Mouse (Mus musculus) hindbrain, embryonic 16.5 days (tissue): ENCODE measurements at regions not wholly inside any gene's neighbourhood (a gene's known extent, or its start where the extent isn't known, plus 50 kb on each side); places are given as distances from the start of the nearest gene placed in this dataset.

Source experiments
- ATAC-seq: fragments of 200-750 bp; cut with Nextera tagmentation; 2 replicates; pipeline ENCODE4 v1.8.0; 2017; ENCODE audit warnings: moderate TSS enrichment, moderate library complexity
- H3K27ac ChIP-seq: fragments of 300-500 bp; sonication (generic); 2 replicates; pipeline ENCODE4 v1.5.1; 2014; ENCODE audit warnings: low read depth, mild to moderate bottlenecking, control low read depth, low read length, moderate library complexity
- H3K27me3 ChIP-seq: fragments of 300-500 bp; sonication (generic); replicated peaks from 2 replicates; pipeline ENCODE4 v1.6.1; 2014; ENCODE audit warnings: low read length; ENCODE audit not compliant: control insufficient read depth, insufficient read depth
- H3K36me3 ChIP-seq: fragments of 300-500 bp; sonication (generic); 2 replicates; pipeline ENCODE4 v1.6.1; 2014; ENCODE audit warnings: mild to moderate bottlenecking, low read length, moderate library complexity, mixed read lengths; ENCODE audit not compliant: control insufficient read depth, insufficient read depth
- H3K4me1 ChIP-seq: fragments of 300-500 bp; sonication (generic); 2 replicates; pipeline ENCODE4 v1.6.1; 2014; ENCODE audit warnings: low read depth, low read length; ENCODE audit not compliant: control insufficient read depth, insufficient read depth
- H3K4me2 ChIP-seq: fragments of 300-500 bp; sonication (generic); 2 replicates; pipeline ENCODE4 v1.6.1; 2014; ENCODE audit warnings: mild to moderate bottlenecking, low read length, control low read depth, moderate library complexity
- H3K4me3 ChIP-seq: fragments of 300-500 bp; sonication (generic); 2 replicates; pipeline ENCODE4 v1.5.1; 2014; ENCODE audit warnings: mild to moderate bottlenecking, low read length, control low read depth, moderate library complexity
- H3K9ac ChIP-seq: fragments of 300-500 bp; sonication (generic); 2 replicates; pipeline ENCODE4 v1.6.1; 2014; ENCODE audit warnings: low read depth, mild to moderate bottlenecking, control low read depth, low read length, moderate library complexity
- H3K9me3 ChIP-seq: fragments of 300-500 bp; sonication (generic); 2 replicates; pipeline ENCODE4 v1.6.1; 2014; ENCODE audit warnings: mild to moderate bottlenecking, low read length, moderate library complexity; ENCODE audit not compliant: control insufficient read depth
- WGBS: fragments of 180-500 bp; shearing (Covaris S2); extraction: QIAGEN DNeasy Blood & Tissue Kit; methylation state at CpG from one replicate; pipeline ENCODE4 v1.1.7; 2014; 5-methylcytosine and 5-hydroxymethylcytosine counted together

GRCm38 (mm10) chr14:102014976-102015603, 285.3 kb downstream of the Lmo7 start:
- H3K27me3 ChIP-seq: no peaks in the 10 kb centered on the region
- H3K9me3 ChIP-seq: no peaks in the 10 kb centered on the region
- WGBS: 85% methylated on average over 13 of the region's 13 CpGs
- no peaks in the 10 kb centered on the region for H3K36me3 ChIP-seq
- H3K9ac ChIP-seq: no peak overlapping the region
- ATAC-seq: no peak
- H3K4me1 ChIP-seq: no peaks in the 10 kb centered on the region
- H3K4me3 ChIP-seq: no peak overlapping the region
- H3K4me2 ChIP-seq: no peak overlapping the region
- H3K27ac ChIP-seq: no peak overlapping the region

DNA sequence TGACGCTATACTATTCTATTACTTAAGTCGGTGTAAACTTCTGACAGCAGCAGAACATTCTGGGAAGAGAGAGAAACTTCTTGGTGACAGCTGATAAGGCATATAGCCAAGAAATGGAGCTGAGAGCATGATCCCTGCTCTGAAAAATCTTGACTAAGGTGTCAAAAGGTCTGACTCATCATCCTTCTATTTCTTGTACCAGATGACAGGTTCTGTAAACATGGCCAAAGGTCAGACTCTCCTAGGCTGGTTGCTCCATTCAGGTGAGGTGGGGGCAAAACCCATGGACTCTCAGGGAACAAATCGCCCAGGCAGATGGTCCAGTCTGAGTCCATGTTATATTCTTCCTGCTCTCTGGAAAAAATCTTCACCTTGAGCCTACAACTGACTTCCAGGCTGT, 283.5 kb downstream of the Lmo7 start:
- Histone ChIP-seq H3K27ac (no peak overlapping the region), H3K27me3 (no peaks in the 10 kb centered on the region), H3K4me3 (no peak overlapping the region), H3K36me3 (no peaks in the 10 kb centered on the region), H3K9ac (no peak overlapping the region), H3K9me3 (no peaks in the 10 kb centered on the region), H3K4me2 (no peak overlapping the region), H3K4me1 (no peaks in the 10 kb centered on the region)
- ATAC-seq: no peak
- WGBS: 83% methylated on average over 3 of the region's 3 CpGs

DNA sequence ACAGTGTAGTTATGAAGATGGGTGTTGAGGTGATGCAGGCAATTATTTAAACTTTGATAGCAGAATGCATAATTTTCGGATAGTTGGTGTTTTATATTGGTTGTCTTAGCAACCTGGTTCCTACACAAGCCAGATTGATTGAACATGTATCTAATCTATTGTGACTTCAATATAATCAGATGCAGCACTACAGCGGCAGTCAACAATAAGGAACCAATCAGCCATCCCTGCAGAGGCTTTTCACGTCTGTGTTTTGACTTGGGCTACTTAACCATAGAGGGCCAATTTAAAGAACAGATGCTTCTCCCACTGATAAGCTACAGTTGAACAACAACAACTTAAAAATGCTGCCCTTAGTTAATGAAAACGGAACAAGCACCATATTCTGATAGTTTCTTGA, 267.8 kb downstream of the Lmo7 start:
- no peak overlapping the region for H3K4me3 ChIP-seq
- WGBS: 29% methylated on average over 4 of the region's 4 CpGs
- H3K36me3 ChIP-seq: no peaks in the 10 kb centered on the region
- no peaks in the 10 kb centered on the region for H3K27me3 ChIP-seq
- no peak overlapping the region for H3K9ac ChIP-seq
- H3K4me1 ChIP-seq: no peaks in the 10 kb centered on the region
- H3K9me3 ChIP-seq: no peaks in the 10 kb centered on the region
- no peak overlapping the region for H3K27ac ChIP-seq
- H3K4me2 ChIP-seq: no peak overlapping the region
- no peak for ATAC-seq

DNA sequence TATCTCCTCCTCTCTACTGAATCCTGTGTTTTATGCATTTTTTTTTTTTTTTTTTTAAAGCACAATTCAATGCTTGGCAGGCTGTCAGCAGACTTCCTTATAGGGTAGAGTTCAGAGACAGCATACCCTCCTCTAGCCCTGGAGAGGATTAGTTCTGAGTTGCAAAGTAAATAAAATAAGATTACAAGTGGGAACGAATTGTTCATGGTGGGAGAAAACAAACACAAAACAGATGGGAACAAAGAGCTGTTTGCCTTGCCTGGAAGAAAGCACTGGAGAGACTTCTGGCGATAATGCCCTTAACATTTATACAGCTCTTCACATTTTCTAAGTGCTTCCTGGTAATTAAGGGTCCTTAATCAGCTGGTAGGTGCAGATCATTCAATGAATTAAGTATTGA, 254.6 kb downstream of the Lmo7 start:
- no peak overlapping the region for H3K4me3 ChIP-seq
- H3K9me3 ChIP-seq: no peaks in the 10 kb centered on the region
- no peaks in the 10 kb centered on the region for H3K4me1 ChIP-seq
- H3K9ac ChIP-seq: no peak overlapping the region
- H3K36me3 ChIP-seq: no peaks in the 10 kb centered on the region
- H3K27me3 ChIP-seq: no peaks in the 10 kb centered on the region
- no peak for ATAC-seq
- H3K27ac ChIP-seq: no peak overlapping the region
- WGBS: 32% methylated on average over 2 of the region's 2 CpGs
- no peak overlapping the region for H3K4me2 ChIP-seq
